13 mouse cellular contexts compared by ENCODE assay signal in the genomic region with DNA sequence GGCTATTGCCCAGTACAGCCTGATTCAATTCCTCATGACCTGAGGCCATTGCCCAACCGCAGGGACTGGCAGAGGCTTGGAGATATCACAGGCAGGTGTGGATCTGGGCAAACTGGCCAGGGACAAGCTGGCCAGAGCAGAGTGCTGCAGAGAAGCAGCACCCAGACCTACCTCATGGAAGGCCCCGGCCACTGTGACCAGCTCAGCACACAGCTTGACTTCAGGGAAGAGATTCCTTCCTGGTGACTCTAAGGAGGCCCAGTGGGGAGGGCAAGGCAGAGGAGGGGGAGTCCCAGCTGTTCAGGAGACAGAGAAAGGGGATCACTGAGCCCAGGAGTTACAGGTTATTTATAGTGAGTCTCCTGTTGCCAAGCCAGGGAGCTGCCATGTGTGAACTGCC. TPM values are rescaled to one million over a fixed set of nuclear protein-coding genes. Genes with fewer than 3 reads are reported as not detected.
DNase-seq lines count a peak whose midpoint lies in the region; ATAC-seq lines count a peak whose summit lies in the region.
"Had no signal": no experiment of that assay in that cellular context is flagged by ENCODE, and none has a peak within 500 bp of the region (broad histone marks: within the 10 kb centered on the region; RNA-seq: fewer than 3 reads in every experiment).

No protein-coding gene starts in this region.

- intact Hi-C loops in gastrocnemius, postnatal 14 days (cut with DNase I; ENCODE audit: low total_unique reads) = no loop called here

- DNase-seq in gastrocnemius, adult 18-20 months (ENCODE audit: low spot score) = peak; percentile 67
- DNase-seq in gastrocnemius, postnatal 14 days = no peak
- no peak for DNase-seq in kidney, postnatal 10 days
- DNase-seq in urinary bladder, postnatal 25 days (ENCODE audit: low spot score) = no peak
- DNase-seq: cerebellum, adult 2 months; embryo, embryonic 11 days; kidney, postnatal 14 days had no signal

- 0 out of 2 replicates have a peak overlapping the region, but pooled peaks have one; percentile 12 for H3K9ac ChIP-seq in kidney, embryonic 14.5 days (ENCODE audit: low read depth, low read length)
- 0 out of 2 replicates have a peak overlapping the region, but pooled peaks have one; percentile 17 for H3K9ac ChIP-seq in heart, embryonic 13.5 days
- H3K9ac ChIP-seq in limb, embryonic 12.5 days (replicated peaks) = no peak overlapping the region

- H3K27me3 ChIP-seq in kidney, embryonic 14.5 days (ENCODE audit: control insufficient read depth, insufficient read depth, low read length) = no peaks in the 10 kb centered on the region
- no peaks in the 10 kb centered on the region for H3K27me3 ChIP-seq in heart, embryonic 13.5 days (replicated peaks)
- H3K27me3 ChIP-seq in limb, embryonic 12.5 days = no peaks in the 10 kb centered on the region
- H3K27me3 ChIP-seq: megakaryocyte, embryonic 14.5 days had no signal

- 58% methylated on average over 2 of the region's 2 CpGs for WGBS in kidney, embryonic 14.5 days
- 44% methylated on average over 2 of the region's 2 CpGs for WGBS in heart, embryonic 13.5 days
- WGBS in limb, embryonic 12.5 days = 58% methylated on average over 2 of the region's 2 CpGs

- peaks cover 8% of the 10 kb centered on the region; the same call in 1 of the 2 replicates for H3K4me1 ChIP-seq in kidney, embryonic 14.5 days (ENCODE audit: control insufficient read depth, insufficient read depth, low read length)
- peaks cover 34% of the 10 kb centered on the region for H3K4me1 ChIP-seq in heart, embryonic 13.5 days
- peaks cover 24% of the 10 kb centered on the region for H3K4me1 ChIP-seq in limb, embryonic 12.5 days (replicated peaks)

- no peak overlapping the region for H3K4me2 ChIP-seq in kidney, embryonic 14.5 days (replicated peaks; ENCODE audit: low read depth, low read length)
- no peak overlapping the region for H3K4me2 ChIP-seq in heart, embryonic 13.5 days
- no peak overlapping the region for H3K4me2 ChIP-seq in limb, embryonic 12.5 days

- ATAC-seq in kidney, embryonic 14.5 days (ENCODE audit: low FRiP score, low TSS enrichment) = no peak
- ATAC-seq in heart, embryonic 13.5 days (ENCODE audit: extremely low read depth, insufficient number of reproducible peaks, low FRiP score, low TSS enrichment) = no peak
- ATAC-seq in limb, embryonic 12.5 days (ENCODE audit: insufficient number of reproducible peaks, insufficient read depth, low FRiP score, low TSS enrichment, low read depth) = no peak
- no peak for ATAC-seq in erythroid progenitor cell, adult 5-6 weeks (replicated peaks; ENCODE audit: low FRiP score, poor library complexity, severe bottlenecking)
- ATAC-seq: lung, postnatal 0 days had no signal

- H3K27ac ChIP-seq in kidney, embryonic 14.5 days (ENCODE audit: low read depth, low read length) = no peak overlapping the region
- H3K27ac ChIP-seq in heart, embryonic 13.5 days (replicated peaks) = peak overlapping the region; percentile 60
- H3K27ac ChIP-seq in limb, embryonic 12.5 days = peak overlapping the region; percentile 45; the same call in 1 of the 2 replicates

- no peak overlapping the region for H3K4me3 ChIP-seq in kidney, embryonic 14.5 days (ENCODE audit: low read length)
- H3K4me3 ChIP-seq in heart, embryonic 13.5 days = no peak overlapping the region
- H3K4me3 ChIP-seq in limb, embryonic 12.5 days (replicated peaks) = no peak overlapping the region
- H3K4me3 ChIP-seq: megakaryocyte, embryonic 14.5 days had no signal

- H3K9me3 ChIP-seq in kidney, embryonic 14.5 days (ENCODE audit: control insufficient read depth, low read length) = no peaks in the 10 kb centered on the region
- no peaks in the 10 kb centered on the region for H3K9me3 ChIP-seq in heart, embryonic 13.5 days
- 0 out of 2 replicates have a peak, but pooled peaks cover 3% of the 10 kb centered on the region for H3K9me3 ChIP-seq in limb, embryonic 12.5 days
- H3K9me3 ChIP-seq: megakaryocyte, embryonic 14.5 days had no signal

- no peaks in the 10 kb centered on the region for H3K36me3 ChIP-seq in kidney, embryonic 14.5 days (ENCODE audit: control insufficient read depth, insufficient read depth, low read length)
- H3K36me3 ChIP-seq in heart, embryonic 13.5 days = no peaks in the 10 kb centered on the region
- no peaks in the 10 kb centered on the region; the same call in 1 of the 2 replicates for H3K36me3 ChIP-seq in limb, embryonic 12.5 days

RNA-seq across cellular contexts. Expression of gene Ldlr, which starts 2.2 kb away (rescaled TPM):
- total RNA-seq in gastrocnemius, adult 18-20 months (2021) = 1 to 10 TPM; 2.4 to 2.6 TPM
- 1 to 10 TPM; 4.5 to 9.5 TPM for total RNA-seq in gastrocnemius, postnatal 14 days (2021)
- polyA plus RNA-seq in kidney, embryonic 14.5 days (2014; fragmentation: Nextera tagmentation; extraction: Ambion mirVana) = 13.2 and 15.8 TPM in 2 replicates
- 18.9 and 20.4 TPM in 2 replicates for polyA plus RNA-seq in heart, embryonic 13.5 days (2015; fragmentation: Nextera tagmentation; extraction: Ambion mirVana)
- 37.3 and 38.5 TPM in 2 replicates for polyA plus RNA-seq in limb, embryonic 12.5 days (2016; fragmentation: Nextera tagmentation; extraction: Ambion mirVana)
- 2.5 and 3.6 TPM in 2 replicates for total RNA-seq in erythroid progenitor cell, adult 5-6 weeks (2015; ENCODE audit: low replicate concordance)
- 3.6 and 4.1 TPM in 2 replicates for total RNA-seq in erythroid progenitor cell, adult 5-6 weeks (2017; ENCODE audit: low replicate concordance)

RNA-seq across cellular contexts. Expression of gene Spc24, which starts 39.1 kb away (rescaled TPM):
- total RNA-seq in gastrocnemius, adult 18-20 months (2021) = 1 to 10 TPM; 1.9 TPM
- 1 to 10 TPM; 3.2 to 3.6 TPM for total RNA-seq in gastrocnemius, postnatal 14 days (2021)
- polyA plus RNA-seq in kidney, embryonic 14.5 days (2014; fragmentation: Nextera tagmentation; extraction: Ambion mirVana) = 139 and 150 TPM in 2 replicates
- 84.8 and 96.7 TPM in 2 replicates for polyA plus RNA-seq in heart, embryonic 13.5 days (2015; fragmentation: Nextera tagmentation; extraction: Ambion mirVana)
- 152 and 161 TPM in 2 replicates for polyA plus RNA-seq in limb, embryonic 12.5 days (2016; fragmentation: Nextera tagmentation; extraction: Ambion mirVana)
- 40.7 and 50.7 TPM in 2 replicates for total RNA-seq in erythroid progenitor cell, adult 5-6 weeks (2015; ENCODE audit: low replicate concordance)
- total RNA-seq in erythroid progenitor cell, adult 5-6 weeks (2017; ENCODE audit: low replicate concordance) = 68.7 and 98.2 TPM in 2 replicates

Comparison
In these comparisons a context has a peak if more than half of its experiments do, and no peak if none do; other contexts are left out.
1. RNA of gene Spc24, which starts 39.1 kb away (total RNA-seq): 40.7 to 98.2 TPM in erythroid progenitor cell, adult 5-6 weeks; 3.2 to 3.6 TPM in gastrocnemius, postnatal 14 days and 1.9 TPM in gastrocnemius, adult 18-20 months; every median in the first group is over 4 times any median in the second.